Mouse (Mus musculus) liver, embryonic 14.5 days (tissue): Measurements from ENCODE around the gene Mob2. TPM values are rescaled to one million over a fixed set of nuclear protein-coding genes. Genes with fewer than 3 reads are reported as not detected.

ENCODE experiments used
- ATAC-seq: fragments of 200-750 bp; cut with Nextera tagmentation; 2 replicates; pipeline ENCODE4 v1.8.0; 2017; ENCODE audit warnings: moderate number of reproducible peaks, mild to moderate bottlenecking, moderate library complexity; ENCODE audit not compliant: insufficient read depth
- DNase-seq, 3 experiments: peaks; one replicate each; pipeline ENCODE4 v3.0.0-alpha.2; 2012 to 2013; ENCODE audit warnings: low read depth in 3 of 3, low spot score in 3 of 3
- H3K27ac ChIP-seq: fragments of 300-500 bp; sonication (generic); 2 replicates; pipeline ENCODE4 v1.5.1; 2014; ENCODE audit warnings: moderate library complexity, mild to moderate bottlenecking, control low read depth, inconsistent platforms
- H3K27me3 ChIP-seq: fragments of 300-500 bp; sonication (generic); 2 replicates; pipeline ENCODE4 v1.6.1; 2014; ENCODE audit warnings: mild to moderate bottlenecking, low read length, moderate library complexity; ENCODE audit not compliant: control insufficient read depth, insufficient read depth
- H3K36me3 ChIP-seq: fragments of 300-500 bp; sonication (generic); replicated peaks from 2 replicates; pipeline ENCODE4 v1.6.1; 2014; ENCODE audit warnings: low read depth; ENCODE audit not compliant: control insufficient read depth, insufficient read depth
- H3K4me1 ChIP-seq, 2 experiments: fragments of 200-500 bp in 1 of 2; fragments of 300-500 bp in 1 of 2; sonication (generic) in 1 of 2; replicated peaks; 2 replicates each; pipeline ENCODE4 v1.6.1; 2012 to 2014; ENCODE audit warnings: antibody characterized with exemption in 1 of 2, inconsistent platforms in 1 of 2, low read length in 1 of 2; ENCODE audit not compliant: control insufficient read depth in 2 of 2, insufficient read depth in 2 of 2
- H3K4me2 ChIP-seq: fragments of 300-500 bp; sonication (generic); 2 replicates; pipeline ENCODE4 v1.6.1; 2014; ENCODE audit warnings: low read depth, mild to moderate bottlenecking, control low read depth, moderate library complexity
- H3K4me3 ChIP-seq, 2 experiments: fragments of 200-500 bp in 1 of 2; fragments of 300-500 bp in 1 of 2; sonication (generic) in 1 of 2; 2 replicates each; pipeline ENCODE4 v1.5.1; 2012 to 2014; ENCODE audit warnings: low read depth in 2 of 2, low read length in 2 of 2, mild to moderate bottlenecking in 2 of 2, control low read depth in 1 of 2, inconsistent platforms in 1 of 2, moderate library complexity in 1 of 2; ENCODE audit not compliant: insufficient read depth in 1 of 2
- H3K9ac ChIP-seq: fragments of 300-500 bp; sonication (generic); replicated peaks from 2 replicates; pipeline ENCODE4 v1.6.1; 2014; ENCODE audit warnings: mild to moderate bottlenecking, control low read depth, moderate library complexity
- H3K9me3 ChIP-seq: fragments of 300-500 bp; sonication (generic); 2 replicates; pipeline ENCODE4 v1.6.1; 2016; ENCODE audit warnings: low read length, mixed read lengths; ENCODE audit not compliant: control insufficient read depth
- CTCF ChIP-seq: IDR thresholded peaks from 2 replicates; pipeline ENCODE4 v1.5.1; 2016; ENCODE audit warnings: antibody characterized with exemption, low read depth, control low read depth
- EP300 ChIP-seq: IDR thresholded peaks from 2 replicates; pipeline ENCODE4 v1.6.1; 2016; ENCODE audit warnings: antibody characterized with exemption, low read depth
- WGBS: fragments of 180-500 bp; shearing (Covaris S2); extraction: QIAGEN DNeasy Blood & Tissue Kit; methylation state at CpG from one replicate; pipeline ENCODE4 v1.1.7; 2014; ENCODE audit not compliant: insufficient replicate concordance; 5-methylcytosine and 5-hydroxymethylcytosine counted together
- polyA plus RNA-seq, 2 experiments: library from polyadenylated mRNA; depleted of rRNA in 1 of 2; stranded (reverse) in 1 of 2; unstranded in 1 of 2; fragments of >200 nt; fragmentation: Nextera tagmentation in 1 of 2; extraction: Ambion mirVana in 1 of 2; gene quantifications; 2 replicates each; pipeline versions ENCODE4 v1.2.1 to v1.2.3; 2012 to 2014

Mob2 gene
- polyA plus RNA-seq, 2 experiments, result 41.5 to 68.8 TPM

DNA sequence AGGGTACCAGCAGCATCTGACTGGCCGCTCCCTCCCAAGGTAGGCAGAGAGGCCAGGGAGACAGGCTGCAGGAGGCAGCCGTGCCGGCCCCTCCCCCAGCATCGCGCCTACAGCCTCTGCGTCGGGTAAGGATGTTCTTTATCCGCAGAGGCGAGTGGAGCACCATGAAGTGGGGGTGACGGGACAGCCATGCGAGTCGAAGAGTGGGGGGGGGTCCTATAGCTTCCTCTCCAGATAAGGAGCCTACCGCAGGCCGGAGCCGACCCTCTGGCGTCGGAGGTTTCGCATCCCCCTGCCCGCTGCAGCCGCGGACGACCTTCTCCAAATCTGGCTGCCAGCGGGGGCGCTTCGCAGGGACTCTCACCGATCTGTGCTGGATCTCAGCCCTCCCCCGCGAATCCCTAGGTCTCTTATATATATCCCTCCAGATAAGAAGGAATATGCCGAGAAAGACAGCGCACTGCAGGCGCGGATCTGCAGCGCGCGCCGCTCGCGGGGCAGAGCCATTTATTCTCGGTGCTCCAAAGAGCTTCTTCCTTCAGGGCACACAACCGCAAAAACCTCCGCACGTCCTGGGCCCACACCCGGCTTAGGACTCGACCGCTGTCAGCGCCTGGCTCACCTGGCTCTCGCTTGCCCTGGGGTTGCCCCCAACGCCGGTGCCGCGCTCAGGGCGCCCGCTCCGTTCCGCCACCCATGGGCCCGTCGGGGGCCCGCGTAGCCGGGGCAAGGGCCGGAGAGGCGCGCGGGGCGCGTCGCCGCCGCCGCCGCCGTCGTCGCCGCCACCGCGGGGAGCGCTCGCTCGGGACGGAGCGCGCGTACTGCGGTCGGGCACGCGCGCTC lies 33.7 kb upstream of the Mob2 start:
- no peaks in the 10 kb centered on the region for H3K36me3 ChIP-seq
- peak overlapping the region; percentile 89 for H3K4me2 ChIP-seq
- peaks cover 46% of the 10 kb centered on the region for H3K27me3 ChIP-seq
- H3K9me3 ChIP-seq, result no peaks in the 10 kb centered on the region
- peak overlapping the region; percentile 79 to 80 for H3K4me3 ChIP-seq
- peaks cover 28 to 41% of the 10 kb centered on the region in 2 experiments for H3K4me1 ChIP-seq
- no peak for DNase-seq
- peak; percentile 72 for ATAC-seq
- peak overlapping the region; percentile 98 for H3K9ac ChIP-seq
- WGBS, result under 1% methylated on average over 84 of the region's 89 CpGs
- TF ChIP-seq CTCF (no peak; the same call in 1 of the 2 replicates), EP300 (no peak)
- peak overlapping the region; percentile 72 for H3K27ac ChIP-seq

DNA sequence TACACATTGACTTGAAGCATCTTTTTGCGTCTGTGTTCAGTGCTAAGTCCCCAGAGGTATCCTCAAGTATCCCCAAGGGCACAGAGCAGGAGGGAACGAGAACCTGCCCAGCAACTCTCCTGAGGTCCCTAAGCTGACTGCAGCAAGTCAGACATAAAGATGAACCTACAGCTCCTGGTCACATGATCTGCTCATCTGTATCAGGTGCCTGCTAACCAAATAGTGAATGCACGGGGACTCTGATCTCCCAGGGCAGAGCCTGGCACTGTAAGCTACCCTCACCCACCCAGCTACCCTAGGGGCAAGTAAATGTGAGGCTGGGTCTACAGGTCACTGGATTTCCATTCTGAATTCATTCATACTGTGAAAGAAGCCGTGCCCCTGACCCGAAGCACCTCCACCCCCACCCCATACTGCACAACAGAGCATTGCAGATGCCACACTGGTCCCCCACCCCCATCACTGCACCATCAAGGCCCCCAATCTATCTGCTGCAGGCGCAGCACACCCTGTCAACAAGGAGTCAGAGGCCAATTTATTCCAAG lies 32.9 kb upstream of the Mob2 start:
- no peak for DNase-seq
- TF ChIP-seq EP300 (no peak), CTCF (no peak)
- H3K27me3 ChIP-seq, result peaks cover 46% of the 10 kb centered on the region
- no peaks in the 10 kb centered on the region for H3K9me3 ChIP-seq
- H3K9ac ChIP-seq, result peak overlapping the region; percentile 98
- no peaks in the 10 kb centered on the region for H3K36me3 ChIP-seq
- ATAC-seq, result peak; percentile 14
- H3K4me3 ChIP-seq, result peak overlapping the region; percentile 79 to 80
- whole genome bisulfite sequencing, result 23% methylated on average over 6 of the region's 6 CpGs
- peak overlapping the region; percentile 89 for H3K4me2 ChIP-seq
- H3K27ac ChIP-seq, result peak overlapping the region; percentile 72
- peaks cover 35 to 48% of the 10 kb centered on the region in 2 experiments for H3K4me1 ChIP-seq

DNA sequence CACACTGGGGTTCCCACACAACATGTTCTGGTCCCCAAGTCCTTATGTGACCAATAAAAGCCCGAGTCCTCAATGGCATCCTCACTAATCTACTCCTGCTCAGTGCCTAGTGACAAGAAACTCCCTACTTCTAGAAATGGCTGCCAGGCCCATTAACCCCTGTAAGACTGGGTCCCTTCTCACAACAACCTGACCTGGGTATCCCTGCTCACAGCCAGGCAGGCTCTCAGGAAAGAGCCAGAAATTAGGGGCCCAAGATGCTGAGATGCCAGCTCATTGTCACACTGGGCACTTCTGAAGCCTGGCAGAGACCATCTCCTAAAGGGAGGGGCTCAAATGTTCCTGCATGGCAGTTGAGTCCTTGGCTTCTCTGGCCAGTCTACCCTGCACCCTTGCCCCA lies 32.1 kb upstream of the Mob2 start:
- no peak for DNase-seq
- H3K27me3 ChIP-seq, result peaks cover 46% of the 10 kb centered on the region
- peaks cover 43 to 56% of the 10 kb centered on the region in 2 experiments for H3K4me1 ChIP-seq
- no peak for TF ChIP-seq EP300
- H3K27ac ChIP-seq, result no peak overlapping the region
- H3K4me2 ChIP-seq, result peak overlapping the region; percentile 89
- H3K4me3 ChIP-seq, result peak overlapping the region; percentile 79 to 80; a peak in 3 of 4 replicates
- H3K9ac ChIP-seq, result peak overlapping the region; percentile 98
- no peaks in the 10 kb centered on the region for H3K9me3 ChIP-seq
- ATAC-seq, result no peak
- peaks cover 5% of the 10 kb centered on the region for H3K36me3 ChIP-seq
- WGBS, result 36% methylated on average over 1 of the region's 1 CpGs

DNA sequence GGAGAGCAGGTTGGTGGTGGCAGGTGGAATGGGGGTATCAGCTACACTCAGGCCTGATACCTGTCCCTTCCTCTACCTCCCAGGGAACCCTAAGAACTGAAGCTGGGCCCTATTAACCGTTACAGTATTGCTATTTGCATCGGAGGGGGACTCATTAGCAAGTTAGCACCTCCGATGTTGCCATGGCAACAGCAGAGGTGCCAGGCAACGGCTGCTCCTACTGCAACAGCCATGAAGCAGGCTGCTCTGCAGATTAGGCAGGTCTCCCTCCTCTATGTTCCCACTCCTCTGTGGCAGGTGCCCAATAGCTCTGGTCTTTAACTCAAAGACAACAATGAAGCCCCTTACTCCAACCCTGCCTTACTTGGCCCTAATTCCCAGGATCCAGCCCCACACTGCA lies 31.0 kb upstream of the Mob2 start:
- Histone ChIP-seq H3K9me3 (no peaks in the 10 kb centered on the region), H3K36me3 (peaks cover 7% of the 10 kb centered on the region), H3K27ac (no peak overlapping the region), H3K27me3 (peaks cover 37% of the 10 kb centered on the region), H3K4me3 (no peak overlapping the region), H3K4me2 (no peak overlapping the region), H3K4me1 (peaks cover 52 to 66% of the 10 kb centered on the region in 2 experiments), H3K9ac (no peak overlapping the region)
- DNase-seq, result no peak
- 12% methylated on average over 4 of the region's 4 CpGs for WGBS
- TF ChIP-seq EP300 (no peak), CTCF (no peak)
- ATAC-seq, result no peak

DNA sequence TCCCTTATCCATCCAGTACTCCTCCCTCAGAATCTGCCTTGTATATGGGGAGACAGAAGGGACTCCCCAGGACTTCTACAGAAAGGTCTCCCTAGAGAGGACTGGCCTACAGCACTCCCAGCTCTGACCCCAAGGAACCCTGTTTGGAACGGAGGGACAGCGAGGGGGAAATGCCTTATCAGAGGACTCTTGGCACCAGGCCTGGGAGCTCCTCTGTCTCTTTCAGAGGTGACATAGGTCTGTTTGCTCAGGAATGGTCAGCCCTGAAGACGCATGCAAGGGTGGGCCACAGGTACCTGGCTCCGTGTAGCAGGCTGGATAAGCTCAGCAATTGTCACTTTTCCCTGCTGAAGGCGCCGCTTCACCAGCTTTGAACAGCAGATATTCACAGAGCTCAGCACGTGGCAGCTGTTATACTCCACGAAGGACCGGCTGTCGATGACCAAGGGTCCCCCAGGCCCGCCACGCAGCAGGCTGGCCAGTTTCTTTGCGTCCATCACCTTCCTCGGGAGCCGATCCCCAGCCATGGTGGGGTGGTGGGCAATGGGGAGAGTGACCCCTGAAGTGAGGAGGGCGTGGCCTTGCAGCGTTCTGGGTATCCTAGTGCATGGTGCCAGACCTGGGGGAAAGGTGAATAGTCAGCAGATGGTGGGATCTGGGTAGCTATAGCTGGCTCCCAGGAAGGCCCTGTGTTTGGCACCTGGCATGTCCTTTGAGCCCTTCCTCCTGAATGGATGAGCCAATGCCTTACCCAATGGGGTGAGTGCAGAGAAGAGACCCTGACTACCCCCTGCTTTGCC lies 29.0 kb upstream of the Mob2 start:
- WGBS, result 56% methylated on average over 17 of the region's 17 CpGs
- TF ChIP-seq CTCF, result no peak
- TF ChIP-seq EP300, result no peak

More for the DNA sequence above, 29.0 kb upstream of the Mob2 start:
- H3K27me3 ChIP-seq, result peaks cover 22% of the 10 kb centered on the region
- H3K4me3 ChIP-seq, result no peak overlapping the region
- no peak overlapping the region for H3K4me2 ChIP-seq
- DNase-seq (no peak), ATAC-seq (no peak)
- H3K9me3 ChIP-seq, result no peaks in the 10 kb centered on the region
- peaks cover 68 to 86% of the 10 kb centered on the region in 2 experiments for H3K4me1 ChIP-seq
- H3K36me3 ChIP-seq, result peaks cover 10% of the 10 kb centered on the region
- H3K27ac ChIP-seq, result peak overlapping the region; percentile 98
- peak overlapping the region; percentile 48 for H3K9ac ChIP-seq
